Mouse (Mus musculus): ENCODE measurements around the gene Glt8d2.
"Not testable (repeated sequence)": the region's sequence is repeated elsewhere in the genome, so short reads cannot be mapped to it uniquely, and the experiment has no call there.

Gene Glt8d2

GRCm38 (mm10) chr10:82647205-82647811 lies 43.1 kb downstream of the Glt8d2 start:
- no peak for DNase-seq (ENCODE audit: low spot score in 2 of 2)

- no peak for DNase-seq (ENCODE audit: low spot score in 2 of 2)
Measured at GRCm38 (mm10) chr10:82646083-82646482, 44.4 kb downstream of the Glt8d2 start.

- no peak for DNase-seq (ENCODE audit: low spot score in 2 of 2)
Measured at GRCm38 (mm10) chr10:82641481-82641880, 49.0 kb downstream of the Glt8d2 start.

- peak in 1 of 2 experiments; percentile 23 for DNase-seq (ENCODE audit: low spot score in 2 of 2)
Measured at GRCm38 (mm10) chr10:82639032-82639698, 51.3 kb downstream of the Glt8d2 start.

GRCm38 (mm10) chr10:82636321-82636720 lies 54.1 kb downstream of the Glt8d2 start:
- DNase-seq (ENCODE audit: low spot score in 2 of 2), result no peak

GRCm38 (mm10) chr10:82634348-82634747 lies 56.1 kb downstream of the Glt8d2 start:
- DNase-seq (ENCODE audit: low spot score in 2 of 2), result no peak

- DNase-seq (ENCODE audit: low spot score in 2 of 2), result no peak
Measured at GRCm38 (mm10) chr10:82632496-82633280, 57.8 kb downstream of the Glt8d2 start.

GRCm38 (mm10) chr10:82631133-82631532 lies 59.3 kb downstream of the Glt8d2 start:
- no peak for DNase-seq (ENCODE audit: low spot score in 2 of 2)

GRCm38 (mm10) chr10:82630497-82630896 lies 60.0 kb downstream of the Glt8d2 start:
- no peak for DNase-seq (ENCODE audit: low spot score in 2 of 2)

GRCm38 (mm10) chr10:82629586-82630255 lies 60.7 kb downstream of the Glt8d2 start, which contains the start of gene Tdg:
TSS of gene Tdg (plus strand) at chr10:82629828.
- peak; percentile 67 to 81 for DNase-seq (ENCODE audit: low spot score in 2 of 2)

- peak in 1 of 2 experiments; percentile 23 for DNase-seq (ENCODE audit: low spot score in 2 of 2)
Measured at GRCm38 (mm10) chr10:82629111-82629585, 61.3 kb downstream of the Glt8d2 start.

GRCm38 (mm10) chr10:82623553-82623932 lies 66.9 kb downstream of the Glt8d2 start:
- DNase-seq (ENCODE audit: low spot score in 2 of 2), result not testable (repeated sequence)

- DNase-seq (ENCODE audit: low spot score in 2 of 2), result peak; percentile 78
Measured at GRCm38 (mm10) chr10:82622671-82623552, 67.5 kb downstream of the Glt8d2 start, which contains the start of gene 1190007I07Rik. TSS of gene 1190007I07Rik (minus strand) at chr10:82623228.

- no peak for DNase-seq (ENCODE audit: low spot score in 2 of 2)
Measured at GRCm38 (mm10) chr10:82622235-82622634, 68.2 kb downstream of the Glt8d2 start.

All from frontal cortex, postnatal 25 days (tissue).